Mouse (Mus musculus): ENCODE measurements around the gene Lonp2. TPM values are rescaled to one million over a fixed set of nuclear protein-coding genes. Genes with fewer than 3 reads are reported as not detected.

Gene Lonp2
- polyA plus RNA-seq, 1 experiment from 2014 or later = 52.0 TPM

GRCm38 (mm10) chr8:86726959-86727358, 103.1 kb downstream of the Lonp2 start:
- WGBS = 83% methylated on average over 6 of the region's 6 CpGs

GRCm38 (mm10) chr8:86728224-86728950, 104.5 kb downstream of the Lonp2 start:
- DNase-seq (ENCODE audit: low spot score) = no peak
- Histone ChIP-seq H3K9me3 (replicated peaks) (no peaks in the 10 kb centered on the region), H3K4me3 (no peak overlapping the region), H3K27ac (replicated peaks) (no peak overlapping the region), H3K36me3 (peaks cover 32% of the 10 kb centered on the region), H3K27me3 (ENCODE audit: low read depth, poor library complexity, severe bottlenecking) (no peaks in the 10 kb centered on the region), H3K4me1 (peaks cover 18% of the 10 kb centered on the region)
- 71% methylated on average over 19 of the region's 19 CpGs for WGBS

More at GRCm38 (mm10) chr8:86726959-86727358, 103.1 kb downstream of the Lonp2 start:
- Histone ChIP-seq H3K4me3 (no peak overlapping the region), H3K4me1 (peaks cover 18% of the 10 kb centered on the region), H3K36me3 (peaks cover 47% of the 10 kb centered on the region), H3K9me3 (replicated peaks) (no peaks in the 10 kb centered on the region), H3K27ac (replicated peaks) (no peak overlapping the region), H3K27me3 (ENCODE audit: low read depth, poor library complexity, severe bottlenecking) (no peaks in the 10 kb centered on the region)
- no peak for DNase-seq (ENCODE audit: low spot score)

GRCm38 (mm10) chr8:86730303-86730702, 106.5 kb downstream of the Lonp2 start:
- Histone ChIP-seq H3K27ac (replicated peaks) (no peak overlapping the region), H3K27me3 (ENCODE audit: low read depth, poor library complexity, severe bottlenecking) (no peaks in the 10 kb centered on the region), H3K4me1 (peaks cover 20% of the 10 kb centered on the region), H3K9me3 (replicated peaks) (no peaks in the 10 kb centered on the region), H3K36me3 (peaks cover 16% of the 10 kb centered on the region), H3K4me3 (no peak overlapping the region)
- 58% methylated on average over 3 of the region's 3 CpGs for WGBS
- DNase-seq (ENCODE audit: low spot score) = no peak

- H3K27ac ChIP-seq (replicated peaks) = no peak overlapping the region
- no peak overlapping the region for H3K4me3 ChIP-seq
- 92% methylated on average over 1 of the region's 1 CpGs for WGBS
- DNase-seq (ENCODE audit: low spot score) = no peak
- no peaks in the 10 kb centered on the region for H3K9me3 ChIP-seq (replicated peaks)
- no peaks in the 10 kb centered on the region for H3K27me3 ChIP-seq (ENCODE audit: low read depth, poor library complexity, severe bottlenecking)
- H3K36me3 ChIP-seq = peaks cover 15% of the 10 kb centered on the region
- H3K4me1 ChIP-seq = peaks cover 26% of the 10 kb centered on the region
Observed at GRCm38 (mm10) chr8:86730860-86731259, 107.0 kb downstream of the Lonp2 start.

- H3K27ac ChIP-seq (replicated peaks) = no peak overlapping the region
- H3K36me3 ChIP-seq = no peaks in the 10 kb centered on the region; the same call in 1 of the 2 replicates
- no peaks in the 10 kb centered on the region for H3K9me3 ChIP-seq (replicated peaks)
- H3K27me3 ChIP-seq (ENCODE audit: low read depth, poor library complexity, severe bottlenecking) = no peaks in the 10 kb centered on the region
- no peak overlapping the region for H3K4me3 ChIP-seq
- DNase-seq (ENCODE audit: low spot score) = no peak
- WGBS = 87% methylated on average over 4 of the region's 4 CpGs
- H3K4me1 ChIP-seq = peaks cover 21% of the 10 kb centered on the region; the same call in 1 of the 2 replicates
Observed at GRCm38 (mm10) chr8:86734171-86734570, 110.3 kb downstream of the Lonp2 start.

GRCm38 (mm10) chr8:86734954-86735353, 111.1 kb downstream of the Lonp2 start:
- DNase-seq (ENCODE audit: low spot score) = no peak
- 89% methylated on average over 1 of the region's 1 CpGs for WGBS
- no peaks in the 10 kb centered on the region for H3K27me3 ChIP-seq (ENCODE audit: low read depth, poor library complexity, severe bottlenecking)
- H3K4me1 ChIP-seq = peaks cover 21% of the 10 kb centered on the region; the same call in 1 of the 2 replicates
- no peaks in the 10 kb centered on the region for H3K9me3 ChIP-seq (replicated peaks)
- no peak overlapping the region for H3K27ac ChIP-seq (replicated peaks)
- no peak overlapping the region for H3K4me3 ChIP-seq
- no peaks in the 10 kb centered on the region; the same call in 1 of the 2 replicates for H3K36me3 ChIP-seq

GRCm38 (mm10) chr8:86735446-86736111, 111.7 kb downstream of the Lonp2 start:
- whole genome bisulfite sequencing = 68% methylated on average over 3 of the region's 3 CpGs
- no peak for DNase-seq (ENCODE audit: low spot score)
- no peaks in the 10 kb centered on the region for H3K27me3 ChIP-seq (ENCODE audit: low read depth, poor library complexity, severe bottlenecking)
- no peaks in the 10 kb centered on the region for H3K9me3 ChIP-seq (replicated peaks)
- no peak overlapping the region for H3K4me3 ChIP-seq
- H3K27ac ChIP-seq (replicated peaks) = no peak overlapping the region
- peaks cover 18% of the 10 kb centered on the region; the same call in 1 of the 2 replicates for H3K4me1 ChIP-seq
- H3K36me3 ChIP-seq = no peaks in the 10 kb centered on the region; the same call in 1 of the 2 replicates

GRCm38 (mm10) chr8:86740899-86741298, 117.1 kb downstream of the Lonp2 start:
- H3K36me3 ChIP-seq = no peaks in the 10 kb centered on the region; the same call in 1 of the 2 replicates
- H3K27ac ChIP-seq (replicated peaks) = no peak overlapping the region
- H3K27me3 ChIP-seq (ENCODE audit: low read depth, poor library complexity, severe bottlenecking) = no peaks in the 10 kb centered on the region
- no peak for DNase-seq (ENCODE audit: low spot score)
- no peak overlapping the region for H3K4me3 ChIP-seq
- H3K9me3 ChIP-seq (replicated peaks) = no peaks in the 10 kb centered on the region
- peaks cover 30% of the 10 kb centered on the region for H3K4me1 ChIP-seq

GRCm38 (mm10) chr8:86741627-86742026, 117.8 kb downstream of the Lonp2 start:
- H3K27ac ChIP-seq (replicated peaks) = no peak overlapping the region
- H3K4me1 ChIP-seq = peaks cover 33% of the 10 kb centered on the region
- no peaks in the 10 kb centered on the region for H3K9me3 ChIP-seq (replicated peaks)
- H3K27me3 ChIP-seq (ENCODE audit: low read depth, poor library complexity, severe bottlenecking) = no peaks in the 10 kb centered on the region
- H3K4me3 ChIP-seq = no peak overlapping the region
- H3K36me3 ChIP-seq = no peaks in the 10 kb centered on the region; the same call in 1 of the 2 replicates
- no peak for DNase-seq (ENCODE audit: low spot score)

- no peak overlapping the region for H3K27ac ChIP-seq (replicated peaks)
- no peak overlapping the region for H3K4me3 ChIP-seq
- peaks cover 38% of the 10 kb centered on the region for H3K4me1 ChIP-seq
- WGBS = 90% methylated on average over 7 of the region's 7 CpGs
- no peaks in the 10 kb centered on the region for H3K9me3 ChIP-seq (replicated peaks)
- no peaks in the 10 kb centered on the region; the same call in 1 of the 2 replicates for H3K36me3 ChIP-seq
- no peaks in the 10 kb centered on the region for H3K27me3 ChIP-seq (ENCODE audit: low read depth, poor library complexity, severe bottlenecking)
- no peak for DNase-seq (ENCODE audit: low spot score)
Observed at GRCm38 (mm10) chr8:86742605-86743345, 118.9 kb downstream of the Lonp2 start.

GRCm38 (mm10) chr8:86744313-86745220, 120.7 kb downstream of the Lonp2 start:
- H3K9me3 ChIP-seq (replicated peaks) = no peaks in the 10 kb centered on the region
- H3K27me3 ChIP-seq (ENCODE audit: low read depth, poor library complexity, severe bottlenecking) = no peaks in the 10 kb centered on the region
- H3K36me3 ChIP-seq = no peaks in the 10 kb centered on the region; the same call in 1 of the 2 replicates
- 7% methylated on average over 18 of the region's 18 CpGs for WGBS
- DNase-seq (ENCODE audit: low spot score) = no peak
- H3K4me1 ChIP-seq = peaks cover 38% of the 10 kb centered on the region
- peak overlapping the region; percentile 100 for H3K27ac ChIP-seq (replicated peaks)
- H3K4me3 ChIP-seq = peak overlapping the region; percentile 94

Data from midbrain, embryonic 10.5 days (tissue).